Mouse (Mus musculus): Measurements from ENCODE around the gene Magi2.

Magi2 gene

DNA sequence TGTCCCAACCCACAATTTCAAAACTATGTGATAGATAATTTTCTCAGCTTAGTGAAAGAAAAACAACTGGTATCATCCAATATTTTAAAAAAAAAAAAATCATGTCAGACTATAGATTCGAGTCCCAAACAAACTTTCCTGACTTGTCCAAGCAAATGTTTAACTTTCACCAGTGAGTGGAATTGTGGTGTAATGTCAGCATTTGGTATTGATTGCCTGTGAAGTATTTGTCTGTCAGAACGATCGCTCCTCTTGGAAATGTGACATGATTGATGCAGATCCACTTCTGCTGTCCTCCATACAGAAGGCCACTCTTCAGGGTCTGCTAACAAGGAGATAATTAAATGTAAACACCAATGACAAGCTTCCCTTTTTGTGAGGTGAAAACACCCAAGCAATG lies 1362.9 kb downstream of the Magi2 start:
- no peak for DNase-seq (ENCODE audit: low read depth, low spot score)

DNA sequence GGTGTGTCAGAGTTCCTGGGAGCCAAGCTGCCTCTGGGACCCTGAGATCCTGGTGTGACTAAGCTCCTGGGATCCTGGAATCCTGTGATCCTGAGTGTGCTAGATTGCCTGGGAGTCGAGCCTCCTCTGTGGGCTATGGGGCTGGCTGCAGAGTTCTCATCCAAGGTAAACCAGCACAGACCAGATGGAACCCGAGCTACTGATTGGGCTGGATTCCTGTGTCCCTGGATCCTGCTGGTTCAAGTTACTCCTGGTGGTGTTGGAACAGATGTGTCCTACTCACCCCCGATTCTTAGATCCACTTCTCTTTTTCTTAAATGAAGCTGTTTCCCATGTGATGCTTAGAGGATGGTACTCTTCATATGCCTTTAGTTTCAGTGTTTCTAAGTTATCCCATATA lies 1371.4 kb downstream of the Magi2 start:
- DNase-seq (ENCODE audit: low read depth, low spot score) = no peak

DNA sequence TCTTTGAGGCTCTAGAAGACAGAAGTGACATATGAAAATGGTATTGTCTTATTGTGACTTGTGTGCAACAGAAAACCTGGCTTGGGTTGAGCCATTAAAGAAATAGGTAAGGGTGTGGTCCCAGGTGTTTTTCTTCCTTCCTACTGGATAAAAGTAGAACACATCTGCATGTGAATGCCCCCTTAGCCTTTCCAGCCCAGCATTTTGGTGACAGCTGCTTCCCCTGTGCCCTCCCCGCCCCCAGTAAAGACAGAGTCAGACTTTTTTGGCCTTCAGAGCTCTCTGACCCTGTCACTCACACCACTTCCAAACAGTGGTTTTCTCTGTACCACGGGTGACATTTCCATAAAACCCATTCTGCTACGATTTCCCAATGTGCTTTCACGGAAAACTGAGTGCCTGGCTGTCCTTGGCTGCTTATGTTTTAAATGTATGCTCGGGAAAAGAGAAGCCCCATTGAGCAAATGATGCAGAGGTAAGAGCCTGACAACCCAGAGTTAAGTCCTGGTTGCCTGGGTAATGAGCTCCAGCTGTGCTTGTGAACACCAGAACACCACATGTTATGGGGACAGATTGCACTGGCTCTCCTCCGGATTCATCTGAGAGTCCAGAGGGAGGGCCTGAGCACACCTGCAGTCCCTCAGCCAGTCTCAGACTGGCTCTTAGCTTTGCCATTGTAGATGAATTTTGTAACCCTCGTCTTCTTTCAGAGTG lies 1377.1 kb downstream of the Magi2 start:
- DNase-seq (ENCODE audit: low read depth, low spot score) = no peak

DNA sequence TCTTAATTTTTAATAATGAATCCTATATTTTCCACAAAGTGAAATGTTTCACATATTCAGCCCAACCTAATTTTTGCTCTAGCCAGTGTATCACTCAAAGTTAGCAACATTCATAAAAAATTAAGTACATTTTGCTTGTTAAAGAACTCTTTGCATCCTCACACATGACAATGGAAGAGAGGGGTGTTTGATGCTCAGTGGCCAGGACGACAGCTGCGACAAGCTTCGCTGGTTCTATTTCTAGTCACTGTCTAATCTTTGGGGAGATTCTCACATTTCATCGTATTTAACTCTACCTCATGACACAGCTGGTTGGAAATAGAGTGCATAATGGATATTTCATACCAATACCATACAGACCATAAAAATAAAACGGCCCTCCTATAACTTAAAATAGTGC lies 1379.7 kb downstream of the Magi2 start:
- DNase-seq (ENCODE audit: low read depth, low spot score) = no peak

DNA sequence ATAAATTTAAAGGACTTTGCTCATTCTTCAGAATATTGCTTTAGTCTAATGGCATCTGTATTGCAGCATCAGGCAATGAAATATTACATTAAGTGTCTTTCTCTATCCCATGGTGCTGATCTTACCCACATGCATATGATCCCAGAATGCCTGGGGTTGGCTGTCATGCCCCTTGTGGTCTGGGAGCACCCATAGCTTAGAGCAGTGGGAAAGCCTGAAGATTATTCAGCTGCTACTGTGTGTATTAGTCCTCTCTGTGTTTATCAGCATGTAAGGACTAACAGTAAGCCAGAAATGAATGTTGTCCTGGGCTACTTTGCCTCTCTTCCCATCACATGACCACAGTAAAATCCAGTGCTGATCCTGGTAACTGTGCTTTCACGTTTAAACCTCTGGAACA lies 1380.7 kb downstream of the Magi2 start:
- DNase-seq (ENCODE audit: low read depth, low spot score) = no peak

DNA sequence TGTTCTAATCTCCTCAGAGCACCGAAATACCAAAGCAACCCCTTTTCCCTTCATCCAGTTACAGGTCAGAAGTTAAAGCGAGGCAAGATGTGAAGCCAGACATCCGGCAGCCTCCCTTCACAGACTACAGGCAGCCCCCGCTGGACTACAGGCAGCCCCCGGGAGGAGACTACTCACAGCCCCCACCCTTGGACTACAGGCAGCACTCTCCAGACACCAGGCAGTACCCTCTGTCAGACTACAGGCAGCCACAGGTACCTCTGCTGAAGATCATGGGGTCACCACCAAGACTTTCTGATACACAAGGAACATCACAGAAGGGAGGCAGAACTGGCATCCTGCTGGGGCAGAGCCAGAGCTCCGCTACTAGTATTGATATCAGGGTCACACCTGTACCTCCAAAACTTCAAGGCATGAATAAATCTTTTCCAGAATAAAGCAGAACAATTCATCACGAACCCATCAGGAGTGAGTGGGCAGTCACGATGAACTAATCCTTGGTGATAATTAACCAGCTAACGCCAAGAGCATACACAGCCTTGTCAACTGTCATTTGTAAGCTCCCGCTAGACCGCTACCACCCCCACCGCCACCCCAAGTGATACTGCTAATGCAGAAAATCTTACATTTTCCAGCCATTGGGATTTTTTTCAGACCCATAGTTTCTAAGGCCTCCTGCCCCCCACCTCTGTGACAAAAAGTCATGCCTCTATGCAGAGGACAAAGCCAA lies 1382.5 kb downstream of the Magi2 start:
- no peak for DNase-seq (ENCODE audit: low read depth, low spot score)

DNA sequence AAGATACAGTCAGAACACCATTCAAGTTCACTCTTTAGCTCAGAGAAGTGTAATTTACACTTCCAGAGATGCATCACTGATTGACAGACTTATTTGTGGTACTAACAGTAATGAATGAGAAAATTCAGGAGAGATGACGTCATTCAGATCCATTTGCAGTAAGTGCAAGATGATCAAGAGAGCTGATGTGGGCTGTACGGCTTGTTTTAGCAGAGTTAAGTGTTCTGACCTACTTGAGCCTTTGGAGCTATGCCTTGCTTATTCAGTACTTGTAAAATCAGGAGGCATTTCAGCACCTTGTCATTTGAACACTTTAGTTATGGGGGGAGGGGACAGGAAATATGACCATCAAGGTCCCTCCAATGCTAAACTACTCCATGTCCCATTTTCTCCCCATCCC lies 1383.8 kb downstream of the Magi2 start:
- no peak for DNase-seq (ENCODE audit: low read depth, low spot score)

DNA sequence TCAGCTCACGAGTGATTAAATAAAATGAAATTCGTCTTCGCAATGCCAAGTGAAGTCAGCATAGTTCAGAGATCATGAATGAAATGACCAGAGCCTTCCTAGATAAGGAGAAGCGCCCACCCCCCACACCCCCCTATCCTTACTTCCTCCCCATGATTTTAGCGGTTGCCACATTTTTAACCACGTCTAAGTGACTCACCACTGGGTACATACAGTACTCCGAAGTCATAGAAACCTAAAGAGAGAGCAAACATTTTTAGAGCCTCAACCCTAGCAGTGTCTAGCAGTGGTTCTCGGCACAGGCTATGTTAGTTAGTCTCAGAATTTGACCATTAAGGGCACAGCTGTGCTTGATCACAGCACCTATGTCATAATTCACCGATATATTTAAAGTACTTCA lies 1385.8 kb downstream of the Magi2 start:
- DNase-seq (ENCODE audit: low read depth, low spot score) = no peak

DNA sequence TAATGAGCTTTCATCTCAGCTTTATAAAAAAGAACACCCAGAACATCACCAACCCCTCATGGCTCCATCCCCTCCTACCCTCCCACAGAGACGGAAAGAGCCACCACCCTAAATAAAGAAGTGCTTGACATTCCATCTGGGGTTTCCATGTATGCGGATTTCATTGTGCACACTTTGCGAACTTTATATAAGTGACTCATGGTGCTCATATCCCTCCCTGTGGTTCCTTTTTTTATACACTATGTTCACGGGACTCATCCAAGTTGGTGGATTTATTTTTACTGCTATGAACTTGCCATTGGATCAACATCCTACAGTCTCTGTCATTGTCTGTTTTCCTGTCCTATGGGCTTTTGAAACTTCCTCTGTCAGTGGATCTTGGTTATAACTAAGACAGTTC lies 1388.1 kb downstream of the Magi2 start:
- DNase-seq (ENCODE audit: low read depth, low spot score) = no peak

DNA sequence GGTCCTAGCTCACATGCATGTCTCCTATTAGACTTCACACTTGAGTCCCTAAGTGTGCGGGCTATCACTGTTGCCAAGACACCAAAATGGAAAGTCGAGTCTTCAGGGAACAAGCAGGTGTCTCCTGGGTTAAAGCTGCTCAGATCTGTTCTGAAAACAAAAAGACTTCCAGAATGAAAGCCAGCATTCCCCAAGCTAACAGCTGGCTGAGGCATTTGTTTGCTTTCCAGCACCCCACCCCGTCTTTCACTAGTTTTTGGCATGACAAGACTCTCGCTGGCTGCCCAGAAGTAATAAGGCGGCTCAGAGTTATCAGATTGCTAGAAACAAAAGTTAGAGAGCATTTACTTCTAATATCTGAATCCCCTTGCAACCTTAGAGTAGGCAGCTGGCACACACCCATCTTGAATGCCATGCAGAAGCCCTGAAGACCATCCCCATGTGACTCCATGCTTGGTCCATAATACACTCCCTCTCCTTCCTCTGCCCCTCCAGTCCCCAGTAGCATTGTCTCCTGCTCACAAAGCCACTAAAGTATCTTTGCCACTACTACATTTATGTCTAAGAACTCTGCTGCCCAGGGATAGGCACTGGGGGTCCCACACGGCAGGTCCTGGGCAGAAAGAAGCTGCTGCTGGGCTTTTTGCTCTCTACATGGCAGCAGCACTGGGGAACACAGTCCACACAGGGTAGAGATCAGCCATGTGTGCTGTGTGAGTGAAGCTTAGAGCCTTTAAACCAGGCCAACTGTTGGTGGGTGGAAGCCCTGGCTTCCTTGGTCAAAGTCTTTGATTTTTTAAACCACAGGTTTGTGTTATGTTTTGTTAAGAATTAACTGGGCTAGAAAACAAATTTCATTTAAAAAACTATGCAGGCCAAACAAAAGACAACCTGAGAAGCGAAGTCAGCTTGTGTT lies 1394.0 kb downstream of the Magi2 start:
- no peak for DNase-seq (ENCODE audit: low read depth, low spot score)

DNA sequence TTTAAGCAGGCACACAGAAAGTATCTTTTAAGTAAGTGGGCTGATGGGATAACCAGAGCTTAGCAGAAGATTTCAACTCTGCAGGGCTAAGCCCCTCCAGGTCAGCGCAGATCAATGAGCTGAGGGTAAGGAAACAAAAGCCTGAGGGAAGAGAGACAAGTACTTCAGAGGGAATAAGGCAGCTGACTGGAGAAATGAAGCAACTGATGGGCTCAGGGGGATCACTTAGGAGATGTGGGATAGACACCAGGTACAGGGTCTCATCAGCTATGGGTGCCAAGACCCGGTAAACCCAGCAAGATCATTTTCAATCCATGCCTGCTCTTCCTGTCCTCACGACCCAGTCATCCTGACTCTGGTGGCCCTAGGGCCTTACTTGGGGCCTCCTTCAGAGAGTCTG lies 1395.6 kb downstream of the Magi2 start:
- DNase-seq (ENCODE audit: low read depth, low spot score) = no peak

DNA sequence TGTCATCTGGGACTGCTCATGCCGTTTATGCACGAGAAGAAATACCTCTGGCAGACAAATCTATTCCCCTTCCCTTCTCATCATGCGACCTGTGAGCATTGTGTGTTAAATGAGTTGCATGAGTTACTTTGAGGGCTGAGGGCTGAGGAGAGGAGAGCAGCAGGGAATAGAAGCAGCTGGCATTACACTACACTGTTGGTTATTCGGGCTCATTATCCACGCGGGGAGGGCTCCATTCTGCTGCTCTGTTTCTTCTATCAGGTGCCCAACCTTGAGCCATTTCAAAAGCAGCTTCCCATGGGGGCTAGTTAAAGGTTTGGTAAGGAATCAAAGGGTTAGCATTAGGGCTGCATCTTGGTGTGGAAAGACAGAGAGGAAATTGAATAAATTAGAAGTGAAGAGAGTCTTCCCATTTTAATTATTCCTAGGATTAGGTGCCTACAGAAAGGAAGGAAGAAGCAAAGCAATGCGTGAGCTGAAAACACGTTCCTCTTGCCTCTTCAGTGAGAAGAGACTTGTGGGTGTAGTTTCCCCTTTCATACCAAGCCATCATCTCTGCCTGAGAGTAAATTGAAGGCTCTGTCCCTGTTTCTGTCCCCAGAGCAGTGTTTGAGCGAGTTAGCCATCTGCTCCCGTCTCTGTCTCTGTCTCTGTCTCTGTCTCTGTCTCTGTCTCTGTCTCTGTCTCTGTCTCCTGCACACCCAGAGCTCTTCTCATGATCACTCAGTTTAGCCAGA lies 1396.2 kb downstream of the Magi2 start:
- no peak for DNase-seq (ENCODE audit: low read depth, low spot score)

DNA sequence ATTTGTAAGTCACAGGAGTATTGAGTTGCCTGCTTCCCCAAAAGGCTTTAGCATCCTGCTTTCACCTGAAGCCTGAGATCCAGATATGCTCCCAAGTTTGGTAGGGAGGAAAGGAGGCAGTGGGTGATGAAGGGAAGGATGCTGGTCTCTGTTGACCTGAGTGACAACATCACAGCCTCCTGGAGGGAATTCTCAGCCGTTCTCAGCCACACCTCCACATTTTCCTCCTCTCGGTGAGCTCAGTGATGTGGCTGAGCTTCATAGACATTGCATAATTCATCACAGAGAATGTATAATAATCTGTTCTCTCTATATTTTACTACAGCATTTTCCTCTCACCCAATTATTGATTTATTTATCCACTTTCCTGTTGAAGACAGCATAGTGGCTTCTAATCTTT lies 1398.3 kb downstream of the Magi2 start:
- DNase-seq (ENCODE audit: low read depth, low spot score) = no peak

DNA sequence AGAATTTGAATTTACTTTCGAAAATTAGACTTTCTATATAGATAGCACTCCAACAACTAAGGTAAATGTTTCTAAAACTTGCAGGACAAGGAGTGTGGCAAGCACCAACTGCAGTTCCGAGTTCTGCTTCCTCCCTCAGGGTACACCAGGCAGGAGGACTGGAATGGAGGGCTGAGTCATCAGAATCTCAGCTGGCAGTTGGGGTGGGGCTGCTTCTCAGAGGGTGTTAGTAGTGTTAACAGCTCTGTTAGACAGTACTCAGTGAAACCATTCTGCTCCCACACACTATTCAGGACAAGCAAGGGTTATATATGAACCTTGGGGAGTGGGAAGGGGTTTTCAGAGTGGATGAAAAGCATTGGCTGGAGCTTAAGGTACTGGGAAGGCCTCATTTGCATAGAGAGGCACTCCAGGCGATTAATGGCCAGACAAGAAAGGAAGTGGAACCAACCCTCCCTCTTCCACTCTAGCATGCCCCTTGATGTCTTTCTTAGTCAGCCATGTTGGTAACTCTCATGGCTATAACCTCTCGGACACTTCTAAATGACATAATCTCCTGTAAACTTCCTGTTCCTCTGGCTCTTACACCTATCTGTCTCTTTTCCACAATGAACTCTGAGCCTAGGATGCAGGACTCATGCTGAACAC lies 1402.2 kb downstream of the Magi2 start:
- DNase-seq (ENCODE audit: low read depth, low spot score) = peak; percentile 20

DNA sequence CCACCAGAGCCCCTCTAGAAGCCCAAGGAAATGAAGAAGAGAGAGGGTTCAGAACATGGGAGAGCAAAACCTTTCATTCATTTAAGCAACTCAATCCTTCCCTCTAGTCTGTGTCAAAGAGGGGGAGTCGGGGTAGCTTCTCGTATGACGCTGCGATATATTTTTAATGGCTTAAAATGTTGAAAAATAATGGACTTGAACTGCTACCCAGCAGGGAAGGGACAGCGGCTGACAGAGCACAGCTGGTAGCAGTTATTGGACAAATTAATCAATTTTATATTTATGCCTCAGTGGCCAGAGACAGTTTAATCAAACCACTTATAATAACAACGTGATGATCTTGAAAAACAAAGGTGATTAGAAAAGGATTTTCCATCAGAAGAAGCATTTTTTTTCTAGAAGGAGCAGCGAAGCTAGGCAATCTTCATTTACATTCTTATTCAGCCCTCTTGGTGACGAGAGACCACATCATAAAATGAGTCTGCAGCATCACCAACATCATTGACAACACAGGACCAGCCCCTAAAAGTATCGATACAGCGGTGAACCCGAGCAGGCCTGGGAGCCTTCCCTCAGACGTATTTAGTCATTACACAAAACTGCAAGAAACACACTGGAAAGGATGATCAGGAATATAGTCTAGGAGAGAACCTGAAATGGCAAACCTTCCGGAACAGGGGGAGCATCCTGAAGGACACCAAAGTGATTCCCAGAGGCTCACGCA lies 1407.4 kb downstream of the Magi2 start:
- DNase-seq (ENCODE audit: low read depth, low spot score) = no peak

DNA sequence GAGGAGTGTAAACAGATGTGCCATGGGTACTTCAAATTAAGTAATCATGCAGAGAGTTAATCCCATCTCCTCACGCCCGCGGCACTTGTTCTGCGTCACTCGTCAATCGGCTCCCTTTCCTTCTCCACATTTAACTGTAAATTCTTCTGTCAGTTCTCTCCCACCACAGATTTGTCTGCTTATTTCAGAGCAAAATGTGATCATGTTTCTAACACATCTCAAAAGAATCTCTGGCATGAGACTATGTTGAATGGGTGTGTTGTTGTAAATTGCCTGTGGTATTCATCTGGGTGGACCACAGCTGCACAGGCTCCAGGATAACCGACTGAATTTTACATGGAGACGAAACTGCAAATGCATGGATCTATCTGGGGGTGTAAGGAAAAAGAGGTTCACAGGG lies 1408.0 kb downstream of the Magi2 start:
- no peak for DNase-seq (ENCODE audit: low read depth, low spot score)

DNA sequence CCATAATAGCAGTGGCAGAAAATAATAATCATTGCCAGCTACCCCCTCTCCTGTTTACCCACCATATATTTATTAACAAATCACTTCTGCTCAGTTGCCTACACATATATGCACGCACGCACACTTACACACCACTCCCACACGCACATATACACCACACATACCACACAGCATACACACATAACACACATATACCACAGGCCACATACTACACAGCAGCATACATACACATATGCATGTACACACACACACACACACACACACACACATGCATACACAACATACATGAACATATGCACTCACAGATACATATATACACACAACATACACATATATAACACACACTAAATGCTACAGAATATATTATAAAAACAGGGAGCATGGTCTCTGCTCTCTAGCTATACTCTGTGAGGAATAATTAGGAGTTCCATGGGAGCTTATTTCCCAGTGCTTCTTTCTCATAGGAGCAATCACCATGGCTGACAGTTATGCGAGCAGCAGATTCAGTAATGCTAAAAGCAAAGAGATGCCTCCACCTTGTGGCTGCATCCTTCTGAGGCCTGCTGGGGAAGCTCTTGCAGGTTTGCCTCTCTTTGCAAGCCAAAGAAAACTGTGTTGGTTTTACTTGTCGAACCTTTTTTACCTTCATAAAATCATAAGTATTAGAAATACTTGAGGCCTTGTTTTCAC lies 1410.6 kb downstream of the Magi2 start:
- DNase-seq (ENCODE audit: low read depth, low spot score) = no peak

DNA sequence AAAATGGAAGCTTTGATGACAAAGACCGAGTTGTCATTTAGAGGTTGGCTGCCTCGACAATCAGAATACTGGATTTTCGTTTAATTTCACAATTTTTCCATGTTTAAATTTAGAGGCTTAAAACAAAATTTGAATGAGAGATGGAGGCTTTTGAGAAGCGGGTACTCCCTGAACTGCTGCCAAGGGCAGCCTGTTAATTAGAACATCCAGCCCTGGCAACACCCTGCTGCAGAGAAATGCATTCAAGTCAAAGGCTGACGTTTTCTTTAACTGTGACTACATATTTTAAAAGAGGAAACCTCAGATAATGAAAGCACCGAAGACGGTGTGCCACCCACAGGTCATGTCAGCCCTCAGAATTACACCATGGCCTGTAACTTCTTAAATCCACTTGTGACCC lies 1415.4 kb downstream of the Magi2 start:
- no peak for DNase-seq (ENCODE audit: low read depth, low spot score)

DNA sequence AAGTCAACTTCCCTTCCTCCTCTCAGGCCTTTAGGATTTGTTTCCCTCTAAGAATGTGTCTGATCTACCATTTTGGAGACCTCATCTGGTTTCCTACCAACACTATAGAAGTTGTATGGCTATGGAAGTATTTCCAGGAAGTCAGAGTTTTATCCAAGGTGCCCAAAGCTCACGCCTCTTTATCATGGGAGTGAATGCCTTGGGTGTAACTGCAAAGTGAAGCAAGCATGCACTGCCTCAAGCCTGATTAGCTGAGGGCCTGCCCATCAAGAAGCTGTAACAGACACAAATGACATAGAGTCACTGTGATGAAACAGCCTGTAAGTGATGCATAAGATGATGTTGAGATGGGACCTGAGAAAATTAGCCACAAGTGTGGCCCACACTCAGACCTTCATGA lies 1416.9 kb downstream of the Magi2 start:
- no peak for DNase-seq (ENCODE audit: low read depth, low spot score)

DNA sequence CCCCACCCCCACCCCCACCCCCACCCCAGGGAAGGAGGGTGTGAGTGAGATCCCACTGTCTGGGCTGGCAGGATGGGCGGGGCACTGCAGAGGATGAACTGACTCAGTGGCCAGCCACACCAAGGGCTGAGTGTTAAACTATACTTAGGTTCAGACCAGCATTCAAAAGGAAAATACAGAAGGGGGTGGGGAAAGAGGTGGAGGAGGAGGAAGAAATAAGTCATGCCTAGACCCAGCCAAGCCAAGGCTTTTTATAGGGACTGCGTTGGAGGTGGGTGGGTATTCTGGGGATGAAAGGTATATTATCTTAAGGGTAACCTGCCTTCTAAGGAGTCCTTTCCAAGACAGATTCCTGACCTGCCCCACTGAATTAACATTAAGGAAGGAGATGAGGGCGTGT lies 1420.1 kb downstream of the Magi2 start:
- no peak for DNase-seq (ENCODE audit: low read depth, low spot score)

All from WW6 (cell line).